Mouse (Mus musculus) lung, postnatal 0 days (tissue): ENCODE results near the gene Gle1. TPM values are rescaled to one million over a fixed set of nuclear protein-coding genes. Genes with fewer than 3 reads are reported as not detected.

Experiments
- ATAC-seq: fragments of 200-750 bp; cut with Nextera tagmentation; 2 replicates; pipeline ENCODE4 v1.8.0; 2017; ENCODE audit warnings: moderate library complexity
- DNase-seq: peaks from one replicate; pipeline ENCODE4 v3.0.0-alpha.2; 2016; ENCODE audit warnings: low spot score
- H3K27ac ChIP-seq: fragments of 300-500 bp; sonication (generic); 2 replicates; pipeline ENCODE4 v1.5.1; 2014; ENCODE audit warnings: antibody characterized with exemption, mild to moderate bottlenecking, low read length, mixed read lengths
- H3K27me3 ChIP-seq: fragments of 300-500 bp; sonication (generic); replicated peaks from 2 replicates; pipeline ENCODE4 v1.6.1; 2014; ENCODE audit warnings: low read length, mixed read lengths; ENCODE audit not compliant: insufficient read depth
- H3K36me3 ChIP-seq: fragments of 300-500 bp; sonication (generic); 2 replicates; pipeline ENCODE4 v1.6.1; 2014; ENCODE audit warnings: low read length, mixed read lengths; ENCODE audit not compliant: insufficient read depth
- H3K4me1 ChIP-seq: fragments of 300-500 bp; sonication (generic); 2 replicates; pipeline ENCODE4 v1.6.1; 2014; ENCODE audit warnings: antibody characterized with exemption, low read depth, low read length, mixed read lengths; ENCODE audit not compliant: insufficient read depth
- H3K4me2 ChIP-seq: fragments of 300-500 bp; sonication (generic); replicated peaks from 2 replicates; pipeline ENCODE4 v1.6.1; 2014; ENCODE audit warnings: low read depth, mild to moderate bottlenecking, low read length, moderate library complexity, mixed read lengths
- H3K4me3 ChIP-seq: fragments of 300-500 bp; sonication (generic); 2 replicates; pipeline ENCODE4 v1.5.1; 2014; ENCODE audit warnings: low read depth, low read length
- H3K9ac ChIP-seq: fragments of 300-500 bp; sonication (generic); replicated peaks from 2 replicates; pipeline ENCODE4 v1.6.1; 2014; ENCODE audit warnings: low read depth, mild to moderate bottlenecking
- H3K9me3 ChIP-seq: fragments of 300-500 bp; sonication (generic); 2 replicates; pipeline ENCODE4 v1.6.1; 2016; ENCODE audit warnings: low read length, mixed read lengths
- CTCF ChIP-seq: IDR thresholded peaks from 2 replicates; pipeline ENCODE4 v1.5.1; 2016; ENCODE audit warnings: antibody characterized with exemption, mild to moderate bottlenecking
- EP300 ChIP-seq: IDR thresholded peaks from 2 replicates; pipeline ENCODE4 v1.6.1; 2016; ENCODE audit warnings: antibody characterized with exemption, mild to moderate bottlenecking, control low read depth
- WGBS: fragments of 180-500 bp; shearing (Covaris S2); extraction: QIAGEN DNeasy Blood & Tissue Kit; methylation state at CpG from one replicate; pipeline ENCODE4 v1.1.7; 2014; 5-methylcytosine and 5-hydroxymethylcytosine counted together
- polyA plus RNA-seq: library from polyadenylated mRNA; unstranded; fragments of >200 nt; fragmentation: Nextera tagmentation; extraction: Ambion mirVana; gene quantifications from 2 replicates; pipeline ENCODE4 v1.2.1, GENCODE M21; 2015

The Gle1 gene
- polyA plus RNA-seq, 1 experiment from 2014 or later, result 33.2 TPM

- ATAC-seq, result no peak
- H3K4me3 ChIP-seq, result peak overlapping the region; percentile 99; the same call in 1 of the 2 replicates
- no peaks in the 10 kb centered on the region for H3K9me3 ChIP-seq
- peaks cover 25% of the 10 kb centered on the region; the same call in 1 of the 2 replicates for H3K4me1 ChIP-seq
- whole genome bisulfite sequencing, result 47% methylated on average over 5 of the region's 5 CpGs
- H3K27me3 ChIP-seq, result no peaks in the 10 kb centered on the region
- H3K27ac ChIP-seq, result peak overlapping the region; percentile 11; the same call in 1 of the 2 replicates
- no peaks in the 10 kb centered on the region for H3K36me3 ChIP-seq
- DNase-seq, result no peak
- H3K9ac ChIP-seq, result 0 out of 2 replicates have a peak overlapping the region, but pooled peaks have one; percentile 12
- H3K4me2 ChIP-seq, result peak overlapping the region; percentile 70
- TF ChIP-seq EP300 (no peak), CTCF (no peak)
These were observed 32.5 kb downstream of the Gle1 start for GRCm38 (mm10) chr2:29967768-29968167.

GRCm38 (mm10) chr2:29968638-29969037 is 33.4 kb downstream of the Gle1 start:
- WGBS, result 44% methylated on average over 5 of the region's 5 CpGs
- ATAC-seq (no peak), DNase-seq (peak; percentile 63)
- Histone ChIP-seq H3K4me1 (peaks cover 26% of the 10 kb centered on the region; the same call in 1 of the 2 replicates), H3K27me3 (no peaks in the 10 kb centered on the region), H3K4me3 (no peak overlapping the region), H3K27ac (no peak overlapping the region), H3K36me3 (no peaks in the 10 kb centered on the region), H3K9ac (no peak overlapping the region), H3K4me2 (peak overlapping the region; percentile 22; the same call in 1 of the 2 replicates), H3K9me3 (no peaks in the 10 kb centered on the region)
- TF ChIP-seq CTCF, result no peak
- TF ChIP-seq EP300, result no peak

- 40% methylated on average over 9 of the region's 9 CpGs for WGBS
- Histone ChIP-seq H3K4me1 (peaks cover 26% of the 10 kb centered on the region; the same call in 1 of the 2 replicates), H3K4me3 (no peak overlapping the region), H3K36me3 (peaks cover 2% of the 10 kb centered on the region; the same call in 1 of the 2 replicates), H3K9ac (no peak overlapping the region), H3K27me3 (no peaks in the 10 kb centered on the region), H3K9me3 (no peaks in the 10 kb centered on the region), H3K27ac (peak overlapping the region; percentile 81), H3K4me2 (peak overlapping the region; percentile 15; the same call in 1 of the 2 replicates)
- ATAC-seq (peak; percentile 86), DNase-seq (peak; percentile 87)
- TF ChIP-seq CTCF (no peak), EP300 (peak; percentile 94)
These were observed 36.8 kb downstream of the Gle1 start for GRCm38 (mm10) chr2:29971838-29972635.

DNA sequence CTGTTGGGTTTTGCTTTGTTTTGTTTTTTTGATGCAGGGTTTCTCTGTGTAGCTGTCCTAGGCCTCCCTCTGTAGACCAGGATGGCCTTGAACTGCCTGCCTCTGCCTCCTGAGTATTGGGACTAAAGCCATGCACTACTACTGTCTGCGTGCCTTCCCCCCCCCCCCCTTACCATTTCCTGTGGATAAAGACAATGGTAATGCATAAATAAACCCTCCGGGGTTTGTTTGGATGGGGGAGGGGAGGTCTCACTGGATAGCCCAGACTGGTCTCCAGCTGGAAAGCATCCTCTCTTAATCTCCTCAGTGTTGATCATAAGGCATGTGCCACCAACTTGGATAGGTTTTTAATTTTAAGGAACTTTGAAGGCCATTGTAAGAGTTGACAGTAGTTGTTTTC is 38.3 kb downstream of the Gle1 start:
- H3K27ac ChIP-seq, result peak overlapping the region; percentile 47; the same call in 1 of the 2 replicates
- H3K4me2 ChIP-seq, result no peak overlapping the region
- TF ChIP-seq CTCF (no peak), EP300 (peak; percentile 66)
- peak; percentile 79 for ATAC-seq
- H3K36me3 ChIP-seq, result peaks cover 8% of the 10 kb centered on the region; the same call in 1 of the 2 replicates
- no peaks in the 10 kb centered on the region for H3K27me3 ChIP-seq
- peaks cover 15% of the 10 kb centered on the region; the same call in 1 of the 2 replicates for H3K4me1 ChIP-seq
- H3K4me3 ChIP-seq, result no peak overlapping the region
- H3K9ac ChIP-seq, result no peak overlapping the region
- no peaks in the 10 kb centered on the region for H3K9me3 ChIP-seq
- DNase-seq, result peak; percentile 53
- 9% methylated on average over 2 of the region's 2 CpGs for WGBS

GRCm38 (mm10) chr2:29977307-29977706 is 42.1 kb downstream of the Gle1 start:
- DNase-seq, result peak; percentile 87
- Histone ChIP-seq H3K9me3 (no peaks in the 10 kb centered on the region), H3K4me1 (peaks cover 5% of the 10 kb centered on the region; the same call in 1 of the 2 replicates), H3K27me3 (no peaks in the 10 kb centered on the region), H3K4me2 (no peak overlapping the region), H3K27ac (no peak overlapping the region), H3K4me3 (no peak overlapping the region), H3K9ac (no peak overlapping the region), H3K36me3 (peaks cover 32% of the 10 kb centered on the region)
- TF ChIP-seq EP300, result no peak
- TF ChIP-seq CTCF, result peak; percentile 81
- ATAC-seq, result no peak

- Histone ChIP-seq H3K36me3 (peaks cover 58% of the 10 kb centered on the region), H3K4me2 (no peak overlapping the region), H3K9me3 (no peaks in the 10 kb centered on the region), H3K27me3 (no peaks in the 10 kb centered on the region), H3K4me1 (no peaks in the 10 kb centered on the region), H3K9ac (no peak overlapping the region), H3K27ac (no peak overlapping the region), H3K4me3 (no peak overlapping the region)
- DNase-seq (no peak), ATAC-seq (no peak)
- TF ChIP-seq EP300, result no peak
- no peak for TF ChIP-seq CTCF
- 85% methylated on average over 1 of the region's 1 CpGs for WGBS
These were observed 45.4 kb downstream of the Gle1 start for GRCm38 (mm10) chr2:29980661-29981060.
